Comparison of ENCODE assay signal across 10 mouse cellular contexts in genomic region chrX:144688207-144689118, GRCm38 (mm10). TPM values are rescaled to one million over a fixed set of nuclear protein-coding genes. Genes with fewer than 3 reads are reported as not detected.
DNase-seq lines count a peak whose midpoint lies in the region; ATAC-seq and TF ChIP-seq lines count a peak whose summit lies in the region.
"Had no signal": no experiment of that assay in that cellular context is flagged by ENCODE, and none has a peak within 500 bp of the region (broad histone marks: within the 10 kb centered on the region; RNA-seq: fewer than 3 reads in every experiment).

Gene Rtl4 (plus strand): TSS chrX:144688907.

- ATAC-seq in lung, embryonic 14.5 days (ENCODE audit: insufficient read depth), result peak; percentile 83; the same call in 1 of the 2 replicates
- ATAC-seq in hindbrain, embryonic 14.5 days (ENCODE audit: low FRiP score), result peak; percentile 66
- peak; percentile 76 for ATAC-seq in liver, embryonic 16.5 days (ENCODE audit: low read depth)

- H3K27ac ChIP-seq in cerebellum, adult 2 months (ENCODE audit: insufficient read depth, low read length), result no peak within 1 kb of the TSS
- H3K27ac ChIP-seq in lung, embryonic 14.5 days (ENCODE audit: low read depth), result no peak within 1 kb of the TSS
- H3K27ac ChIP-seq in hindbrain, embryonic 14.5 days, result no peak within 1 kb of the TSS
- no peak within 1 kb of the TSS for H3K27ac ChIP-seq in liver, embryonic 16.5 days (ENCODE audit: low read length)

- H3K4me1 ChIP-seq in cerebellum, adult 2 months (ENCODE audit: control insufficient read depth, insufficient read depth, low read length), result no peaks in the 10 kb centered on the region
- H3K4me1 ChIP-seq in lung, embryonic 14.5 days (ENCODE audit: insufficient read depth), result no peaks in the 10 kb centered on the region
- no peaks in the 10 kb centered on the region for H3K4me1 ChIP-seq in hindbrain, embryonic 14.5 days (replicated peaks; ENCODE audit: control insufficient read depth, insufficient read depth, low read length)
- no peaks in the 10 kb centered on the region for H3K4me1 ChIP-seq in liver, embryonic 16.5 days (ENCODE audit: control insufficient read depth, low read depth, low read length)

- H3K4me2 ChIP-seq in lung, embryonic 14.5 days, result peak within 1 kb of the TSS; percentile 66
- peak within 1 kb of the TSS; percentile 62 for H3K4me2 ChIP-seq in hindbrain, embryonic 14.5 days (replicated peaks)
- H3K4me2 ChIP-seq in liver, embryonic 16.5 days (ENCODE audit: low read depth, low read length), result peak within 1 kb of the TSS; percentile 32

- H3K9ac ChIP-seq in lung, embryonic 14.5 days, result peak within 1 kb of the TSS; percentile 37; the same call in 1 of the 2 replicates
- H3K9ac ChIP-seq in hindbrain, embryonic 14.5 days, result peak within 1 kb of the TSS; percentile 55
- no peak within 1 kb of the TSS for H3K9ac ChIP-seq in liver, embryonic 16.5 days (ENCODE audit: low read depth, low read length)

- H3K9me3 ChIP-seq in lung, embryonic 14.5 days (ENCODE audit: low read depth, low read length), result no peaks in the 10 kb centered on the region
- no peaks in the 10 kb centered on the region for H3K9me3 ChIP-seq in hindbrain, embryonic 14.5 days (ENCODE audit: control insufficient read depth, low read length)
- H3K9me3 ChIP-seq in liver, embryonic 16.5 days (replicated peaks; ENCODE audit: control insufficient read depth, low read length), result no peaks in the 10 kb centered on the region

- no peak for TF ChIP-seq POLR2A in cerebellum, adult 2 months (IDR thresholded peaks at IDR 0.05; ENCODE audit: borderline replicate concordance, insufficient read depth, low read length)

- TF ChIP-seq CTCF in cerebellum, adult 2 months (IDR thresholded peaks at IDR 0.05; ENCODE audit: borderline replicate concordance, insufficient read depth, low read depth, low read length), result no peak
- no peak for TF ChIP-seq CTCF in lung, embryonic 14.5 days (IDR thresholded peaks at IDR 0.05; ENCODE audit: low read depth)

- no peaks in the 10 kb centered on the region for H3K36me3 ChIP-seq in lung, embryonic 14.5 days (ENCODE audit: insufficient read depth)
- no peaks in the 10 kb centered on the region for H3K36me3 ChIP-seq in hindbrain, embryonic 14.5 days (replicated peaks; ENCODE audit: control insufficient read depth, insufficient read depth)
- no peaks in the 10 kb centered on the region for H3K36me3 ChIP-seq in liver, embryonic 16.5 days (ENCODE audit: control insufficient read depth, insufficient read depth)

- WGBS in cerebellum, adult 2 months, result 5% methylated on average over 22 of the region's 31 CpGs
- WGBS in lung, embryonic 14.5 days, result 21% methylated on average over 23 of the region's 31 CpGs
- WGBS in hindbrain, embryonic 14.5 days, result 20% methylated on average over 15 of the region's 31 CpGs
- WGBS in liver, embryonic 16.5 days (ENCODE audit: insufficient replicate concordance), result 25% methylated on average over 19 of the region's 31 CpGs

- no peaks in the 10 kb centered on the region; the same call in 1 of the 2 replicates for H3K27me3 ChIP-seq in cerebellum, adult 2 months (ENCODE audit: control insufficient read depth, insufficient read depth, low read length)
- H3K27me3 ChIP-seq in lung, embryonic 14.5 days (ENCODE audit: insufficient read depth, low read length), result peaks cover 15% of the 10 kb centered on the region
- peaks cover 19% of the 10 kb centered on the region for H3K27me3 ChIP-seq in hindbrain, embryonic 14.5 days (ENCODE audit: control insufficient read depth, insufficient read depth, low read length)
- H3K27me3 ChIP-seq in liver, embryonic 16.5 days (ENCODE audit: control insufficient read depth, insufficient read depth, low read depth, low read length), result peaks cover 17% of the 10 kb centered on the region

- DNase-seq in cerebellum, adult 2 months, result peak; percentile 6 to 9
- no peak for DNase-seq in cerebellum, adult 11-12 months
- no peak for DNase-seq in lung, embryonic 14.5 days
- DNase-seq in lung, postnatal 4 days, result no peak
- no peak for DNase-seq in hindbrain, embryonic 14.5 days (ENCODE audit: low spot score)
- DNase-seq in testis, postnatal 10 days (ENCODE audit: low spot score), result peak; percentile 38
- DNase-seq in gastrocnemius, postnatal 25 days, result no peak

- peak within 1 kb of the TSS; percentile 61 for H3K4me3 ChIP-seq in cerebellum, adult 2 months (replicated peaks; ENCODE audit: insufficient read depth, low read depth, low read length)
- H3K4me3 ChIP-seq in lung, embryonic 14.5 days (ENCODE audit: low read depth, low read length), result peak within 1 kb of the TSS; percentile 42
- peak within 1 kb of the TSS; percentile 47 for H3K4me3 ChIP-seq in hindbrain, embryonic 14.5 days (replicated peaks; ENCODE audit: low read length)
- H3K4me3 ChIP-seq in liver, embryonic 16.5 days (ENCODE audit: low read depth, low read length), result peak within 1 kb of the TSS; percentile 41
- H3K4me3 ChIP-seq: myocyte had no signal

RNA-seq across cellular contexts. Expression of gene Rtl4, which starts in this region (rescaled TPM):
- polyA plus RNA-seq in cerebellum, adult 2 months (2012; rRNA removed), result 1.3 TPM in 2 replicates
- 0.07 and 0.12 TPM in 2 replicates for polyA plus RNA-seq in lung, embryonic 14.5 days (2014; fragmentation: Nextera tagmentation; extraction: Ambion mirVana)
- polyA plus RNA-seq in hindbrain, embryonic 14.5 days (2014; fragmentation: Nextera tagmentation; extraction: Ambion mirVana), result 1.2 TPM in 2 replicates
- 0.86 and 0.93 TPM in 2 replicates for polyA plus RNA-seq in liver, embryonic 16.5 days (2015; fragmentation: Nextera tagmentation; extraction: Ambion mirVana)
- total RNA-seq in gastrocnemius, postnatal 25 days (2021), result not detected
- polyA plus RNA-seq: C2C12, myocyte had no signal

Comparison
In these comparisons a context has a peak if more than half of its experiments do, and no peak if none do; other contexts are left out.
1. DNase-seq: peak in cerebellum, adult 2 months (2 of 2) and testis, postnatal 10 days (single experiment); none in cerebellum, adult 11-12 months (single experiment), lung, embryonic 14.5 days (single experiment), lung, postnatal 4 days (0 of 2), hindbrain, embryonic 14.5 days (single experiment) and gastrocnemius, postnatal 25 days (single experiment).
2. Peak in ATAC-seq, H3K4me3 ChIP-seq, H3K9ac ChIP-seq and H3K4me2 ChIP-seq in lung, embryonic 14.5 days; RNA of the gene not detected or under 1 TPM.
3. Peak in ATAC-seq, H3K4me3 ChIP-seq and H3K4me2 ChIP-seq in liver, embryonic 16.5 days; RNA of the gene not detected or under 1 TPM.
4. Peak in every context shown above with its lines, with median percentiles within 50 percentile points of each other: H3K4me3 ChIP-seq, ATAC-seq and H3K4me2 ChIP-seq.